Mouse (Mus musculus): ENCODE results near the gene Ifnb1.

DNA sequence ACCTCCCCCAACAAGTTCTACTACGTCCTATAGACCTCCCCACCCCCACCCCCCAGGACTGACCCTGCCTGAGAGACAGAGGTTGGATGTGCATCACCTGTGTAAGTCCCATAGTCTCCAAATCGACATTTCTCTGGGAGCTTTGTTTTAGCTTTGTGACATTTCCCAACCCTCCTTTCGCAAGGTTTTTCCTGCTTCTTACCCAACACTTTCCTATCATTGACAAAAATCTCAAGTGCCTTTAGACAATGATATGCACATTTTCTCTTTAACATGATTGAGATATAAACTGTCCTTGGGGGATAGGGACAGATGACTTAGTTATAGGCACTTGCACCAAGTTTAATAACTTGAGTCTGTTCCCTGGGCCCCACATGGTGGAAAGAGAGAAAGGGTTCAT, 21.3 kb downstream of the Ifnb1 start:
- TF ChIP-seq GATA1 (IDR thresholded peaks at IDR 0.05; ENCODE audit: borderline replicate concordance, low read length), result no peak
- TF ChIP-seq CTCF (IDR thresholded peaks at IDR 0.05; ENCODE audit: low read depth, low read length), result no peak
- TF ChIP-seq POLR2AphosphoS5 (IDR thresholded peaks at IDR 0.05; ENCODE audit: insufficient replicate concordance, low read depth, low read length), result no peak
- TF ChIP-seq TAL1 (conservative IDR thresholded peaks at IDR 0.05; ENCODE audit: low read depth, low read length), result no peak
- TF ChIP-seq GATA2 (IDR thresholded peaks at IDR 0.05; ENCODE audit: borderline replicate concordance, low read depth, low read length), result no peak
